Mouse (Mus musculus) adrenal gland, postnatal 4 days (tissue): Measurements from ENCODE around the gene Nktr. TPM values are rescaled to one million over a fixed set of nuclear protein-coding genes. Genes with fewer than 3 reads are reported as not detected.

ENCODE experiments used
- DNase-seq, 2 experiments: peaks; one replicate each; pipeline ENCODE4 v3.0.0; 2021 to 2022; ENCODE audit warnings: low spot score in 2 of 2, mixed read lengths in 2 of 2
- total RNA-seq, 2 experiments: library from RNA; stranded (reverse); gene quantifications; 2 replicates each; pipeline ENCODE4 v1.2.3; 2021

Nktr gene
- total RNA-seq, 2 experiments from 2014 or later = 102 to 124 TPM

DNA sequence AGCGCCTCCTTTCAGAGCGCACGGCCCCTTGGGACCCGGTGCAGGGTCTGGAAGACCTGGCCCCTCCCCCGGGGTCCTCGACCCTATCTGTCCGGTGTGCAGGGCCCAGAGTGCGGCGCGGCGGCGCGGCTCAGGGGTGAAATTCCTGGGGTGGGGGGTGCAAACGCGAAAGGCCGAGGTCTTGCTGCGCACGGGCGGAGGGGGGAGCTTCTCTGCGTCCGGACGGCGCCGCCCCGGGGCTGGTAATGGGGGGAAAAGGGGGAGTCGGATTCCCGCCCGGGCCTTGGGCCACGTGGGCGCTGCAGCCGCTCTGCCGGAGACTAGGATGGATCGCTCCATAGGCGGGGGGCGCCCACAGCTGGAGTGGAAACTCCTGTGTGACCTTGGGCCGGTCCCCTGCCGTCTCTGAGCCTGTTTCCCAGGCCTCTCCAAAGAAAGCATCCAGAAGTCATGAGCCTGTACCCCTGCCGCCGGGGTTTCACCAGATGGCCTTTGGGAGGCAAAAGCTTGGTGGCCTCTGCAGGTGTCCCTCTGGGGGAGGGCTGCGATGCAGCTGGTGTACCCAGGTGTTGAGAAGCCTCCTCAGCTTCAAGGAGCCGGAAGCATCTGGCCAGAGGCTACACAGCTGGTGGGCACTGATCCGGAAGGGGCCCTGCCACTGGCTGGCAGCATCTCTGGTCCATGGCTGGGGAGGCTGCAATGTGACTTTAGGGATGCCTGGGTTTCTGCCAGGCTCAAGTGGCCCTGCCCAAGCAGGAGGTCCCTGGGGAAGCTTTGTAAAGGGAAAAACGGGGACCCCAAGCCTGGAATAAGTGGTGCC lies 41.5 kb downstream of the Nktr start:
- peak; percentile 51 to 68 for DNase-seq

DNA sequence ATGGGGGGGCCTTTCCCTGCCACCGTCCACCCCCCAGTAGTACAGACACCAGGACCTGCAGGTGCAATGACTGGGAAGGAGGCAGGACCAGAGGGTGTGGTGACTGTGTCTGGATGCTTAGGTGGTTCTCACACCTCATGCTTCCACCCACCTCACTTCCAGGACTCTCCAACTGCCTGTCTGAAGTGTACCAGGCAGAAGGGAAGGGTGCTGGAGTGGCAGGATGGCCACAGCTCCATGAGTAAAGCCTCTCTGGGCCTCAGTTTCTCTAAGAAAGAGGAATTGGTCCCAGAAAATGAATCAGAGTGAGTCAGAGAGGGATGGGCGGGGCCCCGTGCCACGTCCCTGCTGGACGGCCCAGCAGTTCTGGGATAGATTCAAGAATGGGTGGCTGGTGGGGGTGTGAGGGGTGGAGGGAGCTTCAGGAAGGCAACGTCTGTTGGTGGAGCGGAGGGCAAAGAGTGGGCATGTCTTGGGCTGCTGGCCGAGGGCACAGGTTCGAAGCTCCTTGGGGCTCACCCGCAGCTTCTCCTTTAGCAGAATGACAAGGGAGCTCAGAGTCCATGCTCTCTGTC lies 42.2 kb downstream of the Nktr start:
- DNase-seq = no peak

DNA sequence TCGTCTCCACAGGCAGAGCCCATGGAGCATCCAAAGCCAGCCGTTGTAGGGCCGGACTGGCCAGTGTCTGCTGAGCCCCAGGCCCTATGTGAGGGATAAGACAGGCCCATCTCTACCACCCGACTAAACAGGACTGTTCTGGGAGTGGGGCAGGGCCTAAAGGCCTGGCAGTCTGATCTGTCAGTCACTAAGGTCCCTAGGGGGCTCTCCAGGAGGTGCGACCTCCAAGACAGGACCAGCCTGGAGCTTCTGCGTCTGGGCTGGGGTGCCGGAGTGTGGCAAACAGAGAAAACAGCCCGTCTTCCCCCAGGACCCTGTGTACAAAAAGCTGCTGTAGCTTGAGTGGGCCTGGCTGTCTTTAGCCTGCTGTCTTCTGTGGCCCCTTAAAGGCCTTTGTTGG lies 42.8 kb downstream of the Nktr start:
- DNase-seq = no peak

DNA sequence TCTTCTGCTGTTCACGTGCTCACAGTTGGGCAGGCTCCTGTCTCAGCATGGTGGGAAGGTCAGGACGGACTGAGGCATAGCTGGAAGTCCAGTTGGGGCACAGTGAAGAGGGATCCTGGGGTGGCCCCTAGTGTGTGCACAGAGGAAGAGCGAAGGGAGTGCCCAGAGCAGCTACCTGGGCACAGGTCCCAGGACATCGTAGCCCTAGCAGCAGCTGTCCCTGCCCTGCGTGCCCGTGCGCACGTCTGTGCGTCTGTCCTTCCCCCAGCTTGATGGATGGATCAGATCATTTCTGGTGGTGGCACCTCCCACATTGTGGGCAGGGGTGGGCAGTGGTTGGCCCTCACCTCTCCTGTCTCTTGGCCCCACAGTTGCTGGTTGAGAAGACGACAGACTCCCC lies 43.3 kb downstream of the Nktr start:
- no peak for DNase-seq

DNA sequence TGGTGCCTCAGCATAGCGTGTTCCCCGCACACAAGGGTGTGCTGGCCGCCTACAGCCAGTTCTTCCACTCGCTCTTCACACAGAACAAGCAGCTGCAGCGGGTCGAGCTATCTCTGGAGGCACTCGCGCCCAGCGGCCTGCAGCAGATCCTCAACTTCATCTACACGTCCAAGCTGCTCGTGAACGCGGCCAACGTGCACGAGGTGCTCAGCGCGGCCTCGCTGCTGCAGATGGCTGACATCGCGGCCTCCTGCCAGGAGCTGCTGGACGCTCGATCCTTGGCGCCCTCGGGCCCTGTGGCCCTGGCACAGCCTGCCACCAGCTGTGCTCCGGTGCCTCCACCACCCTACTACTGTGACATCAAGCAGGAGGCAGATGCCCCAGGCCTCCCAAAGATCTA lies 43.8 kb downstream of the Nktr start:
- no peak for DNase-seq

DNA sequence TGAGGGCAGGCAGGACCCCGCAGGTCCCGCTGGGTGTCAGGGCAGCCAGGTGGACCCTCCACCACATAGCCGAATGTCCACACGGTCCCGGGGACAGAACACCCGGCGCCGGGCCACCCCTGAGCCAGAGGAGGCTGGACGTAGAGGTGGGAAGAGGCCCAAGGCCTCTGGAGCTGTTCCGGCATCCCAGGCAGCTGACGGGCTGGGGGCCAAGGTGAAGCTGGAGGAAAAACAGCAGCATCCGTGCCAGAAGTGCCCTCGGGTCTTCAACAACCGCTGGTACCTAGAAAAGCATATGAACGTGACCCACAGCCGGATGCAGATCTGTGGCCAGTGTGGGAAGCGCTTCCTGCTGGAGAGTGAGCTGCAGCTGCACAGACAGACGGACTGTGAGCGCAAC lies 44.7 kb downstream of the Nktr start:
- no peak for DNase-seq

DNA sequence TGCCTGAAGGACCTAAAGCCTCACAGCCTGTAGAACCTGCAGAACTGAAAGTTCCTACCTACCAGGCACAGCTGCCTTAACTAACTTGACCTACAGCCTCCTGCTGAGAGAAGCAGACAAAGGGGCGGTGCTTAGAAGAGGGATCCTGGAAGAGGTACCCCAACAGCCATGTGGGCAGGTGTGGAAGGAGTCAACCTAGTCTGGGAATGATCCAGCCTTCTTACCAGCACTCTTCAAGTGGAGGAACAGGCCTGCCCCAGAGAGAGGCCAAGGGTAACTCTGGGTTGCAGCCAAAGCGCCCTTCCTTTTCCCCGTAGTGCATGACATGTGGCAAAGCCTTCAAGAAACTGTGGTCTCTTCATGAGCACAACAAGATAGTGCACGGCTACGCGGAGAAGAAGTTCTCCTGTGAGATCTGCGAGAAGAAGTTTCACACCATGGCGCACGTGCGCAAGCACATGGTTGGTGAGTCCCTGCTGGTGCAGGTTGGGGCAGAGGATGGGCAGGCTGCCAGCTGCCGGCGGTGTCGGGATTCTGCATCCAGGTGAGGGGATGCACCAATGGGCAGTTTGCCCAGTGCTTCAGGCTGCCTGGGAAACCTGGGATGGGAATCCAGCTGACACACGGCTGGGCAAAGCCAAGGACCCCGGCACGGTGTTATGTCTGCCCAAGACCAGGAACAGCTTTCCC lies 46.3 kb downstream of the Nktr start:
- no peak for DNase-seq

DNA sequence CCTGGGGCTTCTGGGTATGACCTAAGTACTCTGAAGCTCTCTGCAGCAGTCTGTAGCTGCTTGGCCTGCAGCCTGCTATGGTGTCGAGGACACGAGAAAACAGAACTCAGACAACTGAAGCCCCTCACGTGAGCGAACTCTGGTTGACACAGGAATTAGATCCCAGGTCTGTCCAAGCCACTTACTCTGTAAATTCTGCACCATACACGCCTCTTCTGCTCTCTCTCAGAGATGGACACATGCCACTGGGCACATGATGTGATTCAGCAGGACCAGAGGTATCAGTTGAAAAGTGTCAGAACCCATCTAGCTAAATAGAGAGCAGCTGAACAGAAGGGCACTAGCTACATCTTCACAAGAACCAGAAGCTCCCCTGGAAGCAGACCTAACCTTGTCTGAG lies 53.4 kb downstream of the Nktr start:
- DNase-seq = no peak

DNA sequence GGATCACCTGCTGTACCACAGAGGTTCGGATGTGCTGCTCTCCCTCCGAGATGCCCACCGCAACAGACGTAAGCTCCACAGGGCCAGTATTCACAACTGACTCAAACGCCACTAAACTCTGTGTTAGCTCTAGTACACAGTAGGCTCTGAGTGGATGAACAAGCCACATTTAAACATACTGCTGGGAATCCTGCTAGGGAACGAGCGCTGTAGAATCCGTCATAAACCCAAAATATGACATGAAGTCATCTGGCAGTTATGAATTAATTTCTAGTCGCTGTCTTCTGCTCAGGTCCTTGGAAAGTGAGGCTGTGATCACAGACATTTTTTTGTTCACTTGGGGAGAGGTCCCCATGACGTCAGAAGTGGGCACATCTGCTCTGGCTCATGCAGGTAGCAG lies 57.0 kb downstream of the Nktr start:
- no peak for DNase-seq

DNA sequence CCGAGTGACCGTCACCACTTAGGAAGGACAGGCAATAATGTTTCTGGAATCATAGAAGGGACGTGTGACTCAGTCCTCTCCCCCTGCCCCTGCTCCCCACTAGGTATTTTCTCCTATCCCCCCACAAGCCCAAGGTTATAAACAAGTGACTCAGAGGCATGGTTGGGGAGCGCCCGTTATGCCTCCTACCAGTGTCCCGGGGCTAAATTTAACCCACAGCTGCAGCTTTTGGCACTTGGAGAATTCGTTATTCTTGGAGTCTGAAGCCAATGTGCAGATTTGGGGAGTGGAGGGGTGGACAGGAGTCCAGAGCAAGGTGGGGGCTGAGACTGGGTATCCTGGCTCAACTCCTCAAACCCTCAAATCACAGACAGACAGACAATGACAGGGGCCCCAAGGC lies 57.5 kb downstream of the Nktr start:
- DNase-seq = no peak

DNA sequence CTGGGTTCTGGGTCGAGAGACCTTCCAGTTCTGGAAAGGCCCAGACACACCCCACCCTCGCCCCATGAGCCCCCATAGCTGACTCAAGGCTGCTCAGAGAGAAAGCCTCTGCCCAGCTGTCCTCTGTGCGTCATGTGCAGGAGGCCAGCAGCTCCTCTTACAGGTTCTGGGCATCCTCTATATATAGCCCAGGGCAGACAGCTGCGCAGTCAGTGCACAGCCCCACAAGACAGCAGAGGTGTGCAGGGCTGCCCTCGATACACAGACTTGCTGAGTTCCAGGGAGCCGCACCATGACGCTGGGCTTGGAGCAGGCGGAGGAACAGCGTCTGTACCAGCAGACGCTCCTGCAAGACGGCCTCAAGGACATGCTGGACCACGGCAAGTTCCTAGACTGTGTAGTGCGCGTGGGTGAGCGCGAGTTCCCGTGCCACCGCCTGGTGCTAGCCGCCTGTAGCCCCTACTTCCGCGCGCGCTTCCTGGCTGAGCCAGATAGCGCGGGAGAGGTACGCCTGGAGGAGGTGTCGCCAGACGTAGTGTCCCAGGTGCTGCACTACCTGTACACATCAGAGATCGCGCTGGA lies 58.6 kb downstream of the Nktr start, which contains the start of gene Klhl40:
Gene Klhl40 (plus strand): TSS at position 124 of the 582 bp plus-strand sequence.
- DNase-seq = no peak

DNA sequence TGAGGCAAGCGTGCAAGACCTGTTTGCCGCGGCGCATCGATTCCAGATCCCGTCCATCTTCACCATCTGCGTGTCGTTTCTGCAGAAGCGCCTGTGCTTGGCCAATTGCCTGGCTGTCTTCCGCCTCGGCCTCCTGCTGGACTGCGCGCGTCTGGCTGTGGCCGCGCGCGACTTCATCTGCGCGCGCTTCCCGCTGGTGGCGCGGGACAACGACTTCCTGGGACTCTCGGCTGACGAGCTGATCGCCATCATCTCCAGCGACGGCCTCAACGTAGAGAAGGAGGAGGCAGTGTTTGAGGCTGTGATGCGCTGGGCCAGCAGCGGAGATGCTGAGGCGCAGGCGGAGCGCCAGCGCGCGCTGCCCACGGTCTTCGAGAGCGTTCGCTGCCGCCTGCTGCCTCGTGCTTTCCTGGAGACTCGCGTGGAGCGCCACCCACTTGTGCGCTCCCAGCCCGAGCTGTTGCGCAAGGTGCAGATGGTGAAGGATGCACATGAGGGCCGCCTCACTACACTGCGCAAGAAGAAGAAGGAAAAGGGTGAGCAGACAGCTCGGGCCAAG lies 59.2 kb downstream of the Nktr start:
- DNase-seq = no peak

DNA sequence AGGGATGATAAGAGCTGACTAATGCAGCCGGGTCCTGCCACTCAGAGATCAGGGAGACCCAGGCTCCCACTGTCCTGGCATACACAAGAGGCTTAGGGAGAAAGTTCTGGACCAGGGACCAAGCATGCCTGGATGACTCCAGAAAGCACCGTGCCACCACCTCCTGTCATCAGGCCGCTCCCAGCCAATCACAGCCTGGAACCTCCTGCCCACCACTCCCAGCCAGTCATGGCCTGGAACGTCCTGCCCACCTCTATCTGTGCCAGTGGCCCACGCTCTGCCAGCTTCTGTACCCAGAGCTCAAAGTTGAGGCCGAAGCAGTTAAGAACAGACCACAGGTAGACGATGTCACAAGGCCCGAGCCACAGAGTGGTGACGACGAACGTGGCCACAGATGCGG lies 65.8 kb downstream of the Nktr start:
- no peak for DNase-seq

DNA sequence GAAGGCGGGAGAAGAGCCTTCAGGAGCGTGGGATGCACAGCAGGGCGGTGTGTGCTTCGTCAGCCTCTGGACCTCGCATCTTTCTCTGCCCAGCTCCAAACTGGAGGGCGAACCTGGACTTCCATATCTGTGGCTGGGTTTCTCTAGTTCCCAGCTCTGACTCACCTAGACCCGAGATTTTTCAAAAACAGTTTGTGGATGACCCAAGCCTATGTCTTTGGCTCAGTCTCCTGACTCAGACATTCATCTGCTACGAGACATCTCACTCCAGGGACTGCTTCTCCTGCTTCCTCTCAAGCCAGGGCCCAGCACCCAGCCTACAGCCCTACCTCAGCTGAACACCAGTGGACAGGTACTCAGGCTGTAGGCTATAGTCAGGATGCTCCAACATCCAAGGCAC lies 66.3 kb downstream of the Nktr start:
- no peak for DNase-seq

DNA sequence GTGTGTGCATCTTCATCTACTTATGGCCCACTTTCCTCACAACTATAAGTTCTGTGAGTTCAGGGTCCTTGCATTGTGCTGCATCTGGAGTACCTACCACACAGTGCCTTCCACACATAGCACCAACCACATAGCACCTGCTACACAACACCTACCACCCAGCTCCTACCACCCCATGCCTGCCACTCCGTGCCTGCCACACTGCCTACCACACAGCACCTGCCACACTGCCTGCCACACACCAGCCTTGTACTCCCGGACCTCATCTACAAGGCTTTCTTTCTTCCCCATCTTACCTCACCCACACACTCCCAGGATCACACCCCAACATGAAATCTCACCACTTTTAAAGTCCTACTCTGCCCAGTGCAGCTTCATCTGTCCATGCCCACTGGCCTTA lies 67.4 kb downstream of the Nktr start:
- DNase-seq = no peak

DNA sequence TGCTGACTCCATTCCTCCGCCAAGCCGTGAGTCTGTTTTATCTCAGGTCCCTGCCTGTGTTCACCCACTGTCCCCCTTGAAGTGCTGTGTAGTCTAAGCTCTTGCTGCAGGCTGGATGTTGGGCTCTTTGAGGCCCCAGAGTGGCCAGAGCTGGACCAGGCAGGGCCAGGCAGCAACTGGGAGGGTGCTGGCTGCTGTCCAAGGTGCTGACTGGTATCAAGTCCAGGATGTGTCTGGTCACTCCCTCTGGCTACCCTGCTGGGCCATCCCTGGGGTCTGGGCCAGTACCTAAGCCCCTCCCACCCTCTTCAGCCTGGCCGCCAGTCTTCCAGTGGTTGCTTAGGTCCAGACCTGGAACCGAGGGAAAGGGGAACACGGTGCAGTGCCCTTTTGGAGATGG lies 72.2 kb downstream of the Nktr start:
- DNase-seq = peak in 1 of 2 experiments; percentile 50

DNA sequence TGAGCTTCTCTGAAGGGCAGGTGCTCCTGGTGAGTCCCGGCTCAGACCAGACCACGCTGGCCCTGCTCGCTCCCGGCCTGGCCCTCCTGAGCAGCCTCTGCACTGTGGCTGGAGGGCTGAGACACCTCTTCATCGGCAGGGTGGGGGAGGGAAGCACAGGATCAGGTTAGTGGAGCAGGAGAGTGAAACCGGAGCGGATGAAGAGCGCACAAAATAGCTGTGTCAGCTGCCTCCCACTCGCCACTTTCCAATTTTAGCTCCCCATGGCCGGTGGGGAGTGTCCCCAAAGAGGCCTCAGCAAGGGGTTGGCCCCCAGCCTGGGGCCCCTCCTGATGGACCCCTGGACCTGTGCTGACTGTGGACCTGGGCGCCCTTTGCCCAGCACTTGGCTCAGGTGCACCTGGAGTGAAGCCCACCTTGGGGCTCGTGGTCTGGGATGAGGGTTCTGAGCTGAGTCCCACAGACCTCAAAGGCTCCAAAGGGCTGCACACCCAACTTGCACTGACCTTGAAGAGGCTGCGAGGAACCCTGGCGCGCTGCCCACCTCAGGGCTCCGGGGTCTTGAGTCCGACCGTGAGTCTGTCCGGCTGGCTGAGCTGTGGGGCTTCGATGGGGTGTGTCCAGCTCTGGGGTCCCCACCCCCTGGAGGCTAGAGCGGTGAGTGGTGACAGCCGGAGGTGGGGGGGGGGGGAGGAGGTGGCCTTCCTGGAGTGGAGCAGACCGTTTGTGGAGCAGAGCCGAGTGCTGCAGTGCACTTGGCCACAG lies 73.0 kb downstream of the Nktr start, which contains the start of gene Hhatl:
Gene Hhatl (minus strand): TSS at position 751 of the 765 bp plus-strand sequence.
- no peak for DNase-seq

DNA sequence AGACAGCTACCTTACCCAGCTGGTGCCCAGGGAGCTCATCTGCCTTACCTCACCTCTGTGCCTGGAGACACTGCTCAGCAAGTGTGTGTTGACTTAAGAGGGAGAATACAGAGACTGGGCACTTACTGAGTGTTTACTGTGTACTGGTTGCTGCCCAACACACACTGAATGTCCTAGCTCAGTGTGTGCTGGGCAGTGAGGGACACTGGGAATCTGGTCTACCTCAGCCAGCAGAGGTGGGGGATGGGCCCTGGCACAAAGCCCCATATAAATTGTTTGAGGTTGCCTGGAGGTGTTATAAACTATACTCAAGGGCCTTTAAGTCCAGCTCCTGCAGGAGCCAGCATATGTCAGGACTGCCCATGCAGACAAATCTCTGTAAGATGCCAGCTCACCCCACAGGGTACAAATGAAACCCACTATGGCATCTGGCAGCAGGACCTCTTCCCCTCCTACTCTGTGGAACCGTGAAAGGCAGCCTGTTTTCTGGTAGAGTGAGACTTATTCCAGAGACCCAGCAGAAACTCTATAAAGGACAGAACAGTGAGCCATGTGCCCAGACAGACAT lies 76.1 kb downstream of the Nktr start:
- DNase-seq = no peak

DNA sequence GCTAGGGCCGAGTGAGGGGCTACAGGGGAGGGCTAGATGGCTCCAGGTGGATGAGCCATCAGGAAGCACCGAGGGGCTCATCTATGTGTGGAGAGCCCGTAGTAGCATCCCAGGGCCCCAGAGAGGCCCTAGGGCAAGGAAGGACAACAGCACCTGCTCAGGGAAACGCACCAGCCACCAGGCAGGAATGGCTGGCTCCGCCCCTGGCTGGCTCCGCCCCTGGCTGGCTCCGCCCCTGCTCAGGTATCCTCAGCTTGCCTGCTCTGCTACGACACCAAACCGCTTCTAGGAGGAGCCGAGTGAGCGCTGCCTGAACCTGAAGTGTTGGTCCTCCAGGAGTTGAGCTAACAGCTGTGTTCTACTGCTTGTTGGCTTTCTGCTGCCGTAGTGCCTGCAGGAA lies 78.8 kb downstream of the Nktr start:
- DNase-seq = no peak

DNA sequence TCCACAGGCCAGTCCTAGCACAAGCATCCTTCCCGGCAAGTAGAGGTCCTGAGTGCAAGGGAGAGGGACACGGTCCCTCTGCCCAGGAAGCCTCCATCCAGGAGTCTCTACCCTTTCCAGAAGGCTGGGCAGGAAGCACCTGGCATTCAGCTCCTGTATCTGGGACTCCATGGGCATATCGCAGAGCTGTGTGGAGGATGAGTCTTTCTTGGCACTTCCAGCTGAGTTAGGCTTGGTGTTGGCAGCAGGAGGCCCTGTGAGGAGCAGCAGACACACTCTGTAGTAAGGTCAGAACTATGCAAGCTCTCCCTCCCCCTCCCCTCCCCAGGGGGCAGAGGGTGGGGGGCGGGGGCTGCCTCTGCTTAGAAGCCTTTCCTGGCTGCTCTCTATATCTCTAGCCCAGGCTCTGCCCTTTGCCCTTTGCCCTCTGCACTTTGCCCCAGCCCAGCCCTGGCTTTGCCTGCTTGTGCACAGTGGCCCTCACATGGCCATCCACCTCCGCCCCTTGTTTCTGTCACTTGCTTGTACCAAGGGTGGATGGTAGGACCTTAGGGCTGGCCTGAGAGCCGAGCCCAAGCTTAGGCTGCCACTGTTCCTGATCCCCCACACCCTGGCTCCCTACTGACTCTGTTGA lies 80.0 kb downstream of the Nktr start:
- DNase-seq = no peak
